Mouse (Mus musculus) megakaryocyte, embryonic 14.5 days (primary cell): ENCODE results near the gene Stoml2. TPM values are rescaled to one million over a fixed set of nuclear protein-coding genes. Genes with fewer than 3 reads are reported as not detected.
A peak's percentile ranks its signal among the peaks of the same experiment; 100 is the strongest.

Experiments
- H3K27me3 ChIP-seq: replicated peaks from 2 replicates; pipeline ENCODE3; 2012; ENCODE audit warnings: inconsistent platforms
- H3K36me3 ChIP-seq: replicated peaks from 2 replicates; pipeline ENCODE3; 2012; ENCODE audit warnings: low read length, inconsistent platforms, mixed read lengths
- H3K4me1 ChIP-seq: 2 replicates; pipeline ENCODE4 v1.6.1; 2012; ENCODE audit warnings: inconsistent platforms
- H3K4me3 ChIP-seq: replicated peaks from 2 replicates; pipeline ENCODE3; 2012; ENCODE audit warnings: moderate library complexity, mild to moderate bottlenecking, inconsistent platforms
- H3K9me3 ChIP-seq: 2 replicates; pipeline ENCODE4 v1.6.1; 2012; ENCODE audit warnings: inconsistent platforms
- FLI1 ChIP-seq: IDR thresholded peaks from 2 replicates; pipeline ENCODE4 v1.6.1; 2012; ENCODE audit warnings: low read length, inconsistent platforms, mixed read lengths
- GATA1 ChIP-seq: IDR thresholded peaks from 3 replicates; pipeline ENCODE4 v1.6.1; 2012; ENCODE audit warnings: mixed read lengths, low read length, inconsistent platforms, borderline replicate concordance
- polyA plus RNA-seq: library from polyadenylated mRNA; stranded (reverse); fragments of >175 nt; gene quantifications from 2 replicates; pipeline ENCODE4 v1.2.3, GENCODE M21; 2012; ENCODE audit warnings: low replicate concordance; ENCODE audit not compliant: insufficient read depth

Stoml2 gene
- polyA plus RNA-seq, 1 experiment: 102 TPM

DNA sequence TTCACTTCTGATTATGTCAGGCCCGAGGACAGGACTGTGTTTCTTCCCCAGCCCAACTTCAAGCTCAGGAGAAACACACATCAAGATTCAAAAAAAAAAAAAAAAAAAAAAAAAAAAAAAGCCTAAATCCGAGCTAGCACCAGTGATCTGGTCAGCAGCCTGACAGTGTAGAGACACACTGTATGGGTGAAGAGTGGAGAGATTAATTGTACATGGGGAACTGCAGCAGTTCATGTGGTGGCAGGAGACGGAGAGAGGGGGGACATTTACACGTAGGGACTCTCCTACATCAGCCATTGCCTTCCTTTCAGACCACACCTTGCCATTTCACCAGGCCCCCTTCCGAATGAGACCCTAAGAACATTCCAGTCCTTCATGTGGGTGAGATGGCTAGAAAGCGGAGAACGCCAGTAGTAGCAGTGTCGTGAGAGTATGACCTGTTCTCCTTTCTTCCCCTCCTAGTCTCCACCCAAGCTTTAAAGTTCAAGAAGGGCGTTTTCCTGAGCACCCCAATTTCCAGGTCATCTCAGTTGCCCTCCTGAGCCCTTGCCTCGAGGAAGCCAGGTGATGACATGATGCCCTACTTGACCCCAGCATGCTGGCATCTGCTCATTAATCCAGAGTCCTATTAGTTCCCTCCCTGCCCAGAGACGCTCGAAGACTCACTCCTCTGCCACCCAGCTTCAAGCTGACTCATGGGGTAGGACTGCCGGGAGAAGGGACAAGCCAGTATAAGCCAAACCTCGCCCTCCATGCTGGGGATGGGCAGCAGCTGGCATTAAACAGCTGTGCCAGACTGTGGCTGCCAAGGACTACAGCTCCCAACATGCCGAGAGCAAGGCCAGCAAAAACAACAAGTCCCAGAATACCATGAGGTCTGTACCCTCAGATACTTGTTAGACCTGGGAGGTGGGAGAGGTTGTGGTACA lies 7.3 kb upstream of the Stoml2 start:
- peak overlapping the region; percentile 98 for H3K4me3 ChIP-seq
- H3K36me3 ChIP-seq: peaks cover 36% of the 10 kb centered on the region
- TF ChIP-seq FLI1 (no peak), GATA1 (no peak)
- H3K4me1 ChIP-seq: peaks cover 69% of the 10 kb centered on the region
- no peaks in the 10 kb centered on the region for H3K9me3 ChIP-seq
- H3K27me3 ChIP-seq: no peaks in the 10 kb centered on the region

- H3K4me1 ChIP-seq: peaks cover 68% of the 10 kb centered on the region
- H3K4me3 ChIP-seq: peak overlapping the region; percentile 98
- no peaks in the 10 kb centered on the region for H3K9me3 ChIP-seq
- no peaks in the 10 kb centered on the region for H3K27me3 ChIP-seq
- TF ChIP-seq FLI1 (no peak), GATA1 (no peak)
- H3K36me3 ChIP-seq: peaks cover 44% of the 10 kb centered on the region
Measured at GRCm38 (mm10) chr4:43037860-43038566, 6.5 kb upstream of the Stoml2 start.

DNA sequence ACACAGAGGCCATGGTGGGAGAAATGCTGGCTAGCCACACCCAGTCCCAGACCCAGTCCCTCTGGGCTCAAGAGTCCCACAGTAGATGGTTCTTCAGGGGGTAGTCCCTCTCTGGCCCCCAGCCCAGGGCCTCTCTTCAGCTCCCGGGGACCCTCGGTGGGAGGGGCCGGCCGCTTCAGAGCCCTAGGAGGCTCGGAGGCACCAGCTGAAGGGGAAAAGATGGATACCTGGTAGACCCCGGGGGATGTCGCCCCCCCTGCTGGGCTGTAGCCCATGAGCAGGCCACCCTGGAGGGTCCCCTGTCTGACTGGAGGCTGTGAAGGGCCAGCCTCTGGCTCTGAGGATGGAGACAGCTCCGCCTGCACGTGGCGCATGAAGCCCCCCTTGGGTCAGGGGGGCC lies 4.8 kb upstream of the Stoml2 start:
- TF ChIP-seq FLI1: no peak
- no peak for TF ChIP-seq GATA1
- H3K36me3 ChIP-seq: peaks cover 53% of the 10 kb centered on the region
- no peak overlapping the region for H3K4me3 ChIP-seq
- H3K27me3 ChIP-seq: no peaks in the 10 kb centered on the region
- peaks cover 77% of the 10 kb centered on the region for H3K4me1 ChIP-seq
- no peaks in the 10 kb centered on the region for H3K9me3 ChIP-seq

- Histone ChIP-seq H3K9me3 (no peaks in the 10 kb centered on the region), H3K4me1 (peaks cover 73% of the 10 kb centered on the region), H3K4me3 (no peak overlapping the region), H3K27me3 (no peaks in the 10 kb centered on the region), H3K36me3 (peaks cover 53% of the 10 kb centered on the region)
- no peak for TF ChIP-seq GATA1
- TF ChIP-seq FLI1: no peak
Measured at GRCm38 (mm10) chr4:43035851-43036250, 4.3 kb upstream of the Stoml2 start.

- Histone ChIP-seq H3K36me3 (peaks cover 74% of the 10 kb centered on the region), H3K27me3 (no peaks in the 10 kb centered on the region), H3K4me3 (no peak overlapping the region), H3K9me3 (no peaks in the 10 kb centered on the region), H3K4me1 (peaks cover 67% of the 10 kb centered on the region)
- TF ChIP-seq GATA1 (no peak), FLI1 (no peak)
Measured at GRCm38 (mm10) chr4:43033481-43033880, 2.0 kb upstream of the Stoml2 start.

- H3K9me3 ChIP-seq: no peaks in the 10 kb centered on the region
- peaks cover 84% of the 10 kb centered on the region for H3K36me3 ChIP-seq
- TF ChIP-seq GATA1 (no peak), FLI1 (no peak)
- no peaks in the 10 kb centered on the region for H3K27me3 ChIP-seq
- peak overlapping the region; percentile 23 for H3K4me3 ChIP-seq
- H3K4me1 ChIP-seq: peaks cover 59% of the 10 kb centered on the region
Measured at GRCm38 (mm10) chr4:43032501-43032900, 991 bp upstream of the Stoml2 start.

GRCm38 (mm10) chr4:43030780-43031230 lies 705 bp downstream of the Stoml2 start:
- Histone ChIP-seq H3K9me3 (no peaks in the 10 kb centered on the region), H3K4me1 (peaks cover 45% of the 10 kb centered on the region), H3K27me3 (no peaks in the 10 kb centered on the region), H3K36me3 (peaks cover 78% of the 10 kb centered on the region), H3K4me3 (peak overlapping the region; percentile 96)
- TF ChIP-seq GATA1 (no peak), FLI1 (no peak)

DNA sequence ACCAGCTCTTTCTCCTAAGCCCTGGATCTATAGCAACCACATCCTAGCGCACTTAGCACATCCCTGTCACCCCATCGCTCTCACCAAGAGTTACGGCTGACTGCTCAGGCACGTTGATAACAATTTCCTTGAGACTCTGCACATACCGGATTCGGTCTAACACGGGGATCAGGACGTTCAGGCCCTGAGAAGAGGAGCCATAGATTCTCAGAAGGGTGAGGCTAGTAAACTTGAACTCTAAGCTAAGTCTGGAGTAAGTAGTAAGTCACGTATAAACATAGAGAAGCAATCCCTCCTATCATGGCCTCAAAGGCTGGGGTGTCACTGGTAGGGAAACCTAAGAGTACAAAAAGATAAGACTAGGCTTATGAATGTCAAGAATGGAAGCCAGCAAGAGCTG lies 1.2 kb downstream of the Stoml2 start:
- H3K4me1 ChIP-seq: peaks cover 46% of the 10 kb centered on the region
- peak overlapping the region; percentile 96 for H3K4me3 ChIP-seq
- H3K27me3 ChIP-seq: no peaks in the 10 kb centered on the region
- peaks cover 73% of the 10 kb centered on the region for H3K36me3 ChIP-seq
- no peak for TF ChIP-seq FLI1
- TF ChIP-seq GATA1: no peak
- H3K9me3 ChIP-seq: no peaks in the 10 kb centered on the region

DNA sequence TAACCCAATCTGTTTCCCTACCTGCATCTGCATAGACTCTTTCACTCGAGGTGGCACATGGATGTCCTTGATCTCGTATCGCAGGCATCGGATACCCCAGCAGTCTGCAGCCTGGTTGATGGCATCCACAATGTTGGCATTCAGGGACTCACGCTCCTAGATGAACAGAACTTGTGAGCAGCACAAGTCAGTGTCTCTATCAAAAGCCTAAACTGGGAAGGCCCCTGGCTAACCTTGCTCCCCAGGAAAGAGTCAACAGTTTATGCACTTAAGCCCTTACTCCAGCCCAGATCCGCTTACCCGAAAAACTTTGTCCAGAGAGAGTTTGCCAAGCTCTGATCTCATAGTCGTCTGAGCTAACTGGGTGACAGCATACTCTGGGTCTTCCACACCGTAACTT lies 1.8 kb downstream of the Stoml2 start:
- TF ChIP-seq GATA1: no peak
- TF ChIP-seq FLI1: no peak
- H3K27me3 ChIP-seq: no peaks in the 10 kb centered on the region
- H3K36me3 ChIP-seq: peaks cover 68% of the 10 kb centered on the region
- H3K4me3 ChIP-seq: peak overlapping the region; percentile 96
- H3K4me1 ChIP-seq: peaks cover 51% of the 10 kb centered on the region
- no peaks in the 10 kb centered on the region for H3K9me3 ChIP-seq

GRCm38 (mm10) chr4:43029121-43029520 lies 2.4 kb downstream of the Stoml2 start:
- Histone ChIP-seq H3K9me3 (no peaks in the 10 kb centered on the region), H3K36me3 (peaks cover 68% of the 10 kb centered on the region), H3K27me3 (no peaks in the 10 kb centered on the region), H3K4me1 (peaks cover 54% of the 10 kb centered on the region), H3K4me3 (no peak overlapping the region)
- TF ChIP-seq GATA1 (no peak), FLI1 (no peak)
